Mouse (Mus musculus) forebrain, embryonic 13.5 days (tissue): ENCODE results near the gene Sox15. TPM values are rescaled to one million over a fixed set of nuclear protein-coding genes. Genes with fewer than 3 reads are reported as not detected.
"Not testable (repeated sequence)": the region's sequence is repeated elsewhere in the genome, so short reads cannot be mapped to it uniquely, and the experiment has no call there.

Experiments
- ATAC-seq: fragments of 200-750 bp; cut with Nextera tagmentation; 2 replicates; pipeline ENCODE4 v1.8.0; 2017
- H3K27ac ChIP-seq: fragments of 300-500 bp; sonication (generic); 2 replicates; pipeline ENCODE4 v1.5.1; 2015; ENCODE audit warnings: inconsistent platforms, mild to moderate bottlenecking, moderate library complexity
- H3K27me3 ChIP-seq: fragments of 300-500 bp; sonication (generic); 2 replicates; pipeline ENCODE4 v1.6.1; 2015; ENCODE audit warnings: mild to moderate bottlenecking, inconsistent platforms
- H3K36me3 ChIP-seq: fragments of 300-500 bp; sonication (generic); 2 replicates; pipeline ENCODE4 v1.6.1; 2015; ENCODE audit warnings: mild to moderate bottlenecking, inconsistent platforms; ENCODE audit not compliant: poor library complexity, severe bottlenecking
- H3K4me1 ChIP-seq: fragments of 300-500 bp; sonication (generic); 2 replicates; pipeline ENCODE4 v1.6.1; 2015; ENCODE audit warnings: inconsistent platforms
- H3K4me2 ChIP-seq: fragments of 300-500 bp; sonication (generic); 2 replicates; pipeline ENCODE4 v1.6.1; 2015; ENCODE audit warnings: inconsistent platforms, mild to moderate bottlenecking, moderate library complexity
- H3K4me3 ChIP-seq: fragments of 300-500 bp; sonication (generic); 2 replicates; pipeline ENCODE4 v1.5.1; 2015; ENCODE audit warnings: mild to moderate bottlenecking, inconsistent platforms
- H3K9ac ChIP-seq: fragments of 300-500 bp; sonication (generic); 2 replicates; pipeline ENCODE4 v1.6.1; 2015; ENCODE audit warnings: mild to moderate bottlenecking, inconsistent platforms
- H3K9me3 ChIP-seq: fragments of 300-500 bp; sonication (generic); replicated peaks from 2 replicates; pipeline ENCODE4 v1.6.1; 2016; ENCODE audit warnings: inconsistent platforms
- WGBS: fragments of 180-500 bp; shearing (Covaris S2); methylation state at CpG from one replicate; pipeline ENCODE4 v1.1.7; 2015; 5-methylcytosine and 5-hydroxymethylcytosine counted together
- polyA plus RNA-seq: library from polyadenylated mRNA; unstranded; fragments of >200 nt; fragmentation: Nextera tagmentation; extraction: Ambion mirVana; gene quantifications from 2 replicates; pipeline ENCODE4 v1.2.1, GENCODE M21; 2015

Sox15 gene
- polyA plus RNA-seq, 1 experiment from 2014 or later = not detected

DNA sequence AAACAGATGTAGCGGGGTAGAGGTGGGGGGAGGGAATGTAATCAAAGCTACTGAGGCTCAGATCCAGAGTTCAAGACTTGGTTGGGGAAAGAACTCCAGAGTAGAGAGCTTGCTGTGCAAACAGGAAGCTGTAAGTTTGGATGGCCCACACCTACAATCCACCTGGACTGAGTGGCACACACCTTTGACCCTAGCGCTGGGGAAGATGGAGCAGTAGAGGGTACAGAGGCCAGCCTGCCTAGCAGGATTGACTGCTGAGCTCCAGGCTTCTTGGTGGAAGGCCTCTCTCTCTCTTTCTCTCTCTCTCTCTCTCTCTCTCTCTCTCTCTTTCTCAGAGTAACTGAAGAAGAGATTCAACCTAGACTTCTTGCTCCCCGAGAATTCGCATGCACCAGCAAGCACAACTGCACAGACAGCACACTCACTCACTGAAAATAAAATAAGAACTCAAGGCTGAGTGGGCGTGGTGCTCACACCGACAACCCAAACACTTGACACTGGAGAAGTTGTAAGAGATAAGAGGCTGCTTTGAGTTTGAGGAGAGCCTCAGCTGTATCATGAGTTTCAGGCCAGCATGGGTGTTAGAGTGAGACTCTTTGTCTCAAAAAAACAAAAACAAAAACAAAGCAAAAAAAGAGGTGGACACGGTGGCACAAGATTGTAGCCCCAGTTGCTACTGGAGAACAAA is 34.6 kb upstream of the Sox15 start:
- no peak overlapping the region for H3K4me3 ChIP-seq
- H3K4me1 ChIP-seq = peaks cover 16% of the 10 kb centered on the region
- 86% methylated on average over 7 of the region's 7 CpGs for WGBS
- no peak overlapping the region for H3K4me2 ChIP-seq
- no peak overlapping the region for H3K27ac ChIP-seq
- no peaks in the 10 kb centered on the region for H3K36me3 ChIP-seq
- H3K9me3 ChIP-seq = no peaks in the 10 kb centered on the region
- H3K27me3 ChIP-seq = no peaks in the 10 kb centered on the region
- ATAC-seq = no peak
- no peak overlapping the region for H3K9ac ChIP-seq

DNA sequence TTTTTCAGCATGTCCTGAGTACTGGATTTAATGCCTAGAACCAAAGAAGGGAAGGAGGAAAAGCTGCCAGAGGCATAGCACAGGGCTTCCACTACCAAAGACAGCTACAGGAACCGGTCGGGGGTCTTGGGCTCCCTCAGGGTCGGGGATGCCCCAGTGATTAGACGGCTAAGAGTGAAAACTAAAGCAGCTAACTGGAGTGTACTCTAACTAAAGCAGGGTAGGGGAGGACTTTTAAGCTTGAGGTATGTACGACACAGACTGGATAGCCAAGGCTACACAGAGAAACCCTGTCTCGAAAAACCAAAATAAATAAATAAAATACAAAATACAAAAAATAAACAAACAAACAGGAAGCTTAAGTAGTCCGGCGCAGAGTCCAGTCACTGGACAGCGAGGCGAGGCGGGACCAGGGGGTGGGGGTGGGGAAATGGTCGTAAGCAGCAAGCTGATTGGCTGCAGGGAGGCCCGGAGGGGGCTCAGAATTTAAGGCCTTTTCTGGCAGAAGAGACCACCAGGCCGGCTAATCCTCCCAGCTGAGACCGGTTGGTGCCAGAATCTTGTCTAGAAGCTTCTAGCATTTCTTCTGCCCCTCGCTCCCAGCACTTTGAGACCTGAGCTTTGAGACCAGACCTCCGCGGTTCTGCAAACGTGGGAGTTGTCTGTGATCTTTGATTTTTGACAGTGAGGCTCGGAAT is 33.4 kb upstream of the Sox15 start, which contains the start of gene Sat2:
Gene Sat2, plus strand, starts transcription at position 454 of the 698 bp plus-strand sequence.
- Histone ChIP-seq H3K27me3 (no peaks in the 10 kb centered on the region), H3K36me3 (no peaks in the 10 kb centered on the region), H3K4me1 (peaks cover 16% of the 10 kb centered on the region), H3K27ac (peak within 1 kb of the TSS; percentile 59), H3K9ac (peak within 1 kb of the TSS; percentile 78), H3K4me3 (peak within 1 kb of the TSS; percentile 53), H3K9me3 (no peaks in the 10 kb centered on the region), H3K4me2 (peak within 1 kb of the TSS; percentile 80)
- peak; percentile 80 for ATAC-seq
- 0% methylated on average over 20 of the region's 20 CpGs for WGBS

DNA sequence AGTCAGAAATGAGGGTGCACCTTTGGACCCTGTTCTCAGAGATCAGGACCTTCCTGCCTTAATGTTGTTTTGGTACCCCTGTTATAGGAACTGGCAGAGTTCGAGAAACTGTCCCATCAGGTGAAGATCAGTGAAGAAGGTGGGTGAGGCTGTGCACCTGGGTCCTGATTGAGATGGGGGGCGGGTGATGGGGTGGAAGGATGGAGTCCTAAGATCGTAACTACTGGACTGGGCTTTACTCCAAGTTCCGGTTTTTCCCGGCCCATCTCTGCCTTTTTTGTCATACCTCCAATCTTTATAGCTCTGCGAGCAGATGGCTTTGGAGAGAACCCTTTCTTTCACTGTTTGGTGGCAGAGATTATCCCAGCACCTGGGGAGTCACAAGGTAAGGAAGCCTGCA is 32.7 kb upstream of the Sox15 start:
- Histone ChIP-seq H3K9me3 (no peaks in the 10 kb centered on the region), H3K4me2 (peak overlapping the region; percentile 80), H3K36me3 (no peaks in the 10 kb centered on the region), H3K9ac (peak overlapping the region; percentile 78), H3K27me3 (no peaks in the 10 kb centered on the region), H3K4me1 (peaks cover 16% of the 10 kb centered on the region), H3K4me3 (peak overlapping the region; percentile 53), H3K27ac (peak overlapping the region; percentile 59)
- ATAC-seq = peak; percentile 19; the same call in 1 of the 2 replicates
- 39% methylated on average over 6 of the region's 6 CpGs for WGBS

DNA sequence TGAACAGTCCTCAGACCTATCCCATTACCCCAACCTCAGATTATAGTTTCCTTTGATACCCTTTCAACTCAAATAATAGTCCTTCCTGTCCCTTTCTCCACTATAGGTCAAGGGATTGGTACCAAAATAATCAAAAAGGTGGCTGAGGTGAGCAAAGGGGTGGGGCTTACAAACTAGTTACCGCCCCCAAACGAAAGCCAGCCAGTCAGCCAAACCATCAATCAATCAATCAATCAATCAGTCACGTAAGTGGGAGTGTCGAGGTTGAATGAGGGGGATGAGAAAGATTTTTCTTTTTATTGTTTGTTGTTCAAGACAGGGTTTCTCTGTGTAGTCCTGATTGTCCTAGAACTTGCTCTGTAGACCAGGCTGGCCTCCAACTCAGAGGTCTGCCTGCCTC is 32.1 kb upstream of the Sox15 start:
- WGBS = 70% methylated on average over 4 of the region's 4 CpGs
- no peak for ATAC-seq
- H3K9ac ChIP-seq = peak overlapping the region; percentile 78

DNA sequence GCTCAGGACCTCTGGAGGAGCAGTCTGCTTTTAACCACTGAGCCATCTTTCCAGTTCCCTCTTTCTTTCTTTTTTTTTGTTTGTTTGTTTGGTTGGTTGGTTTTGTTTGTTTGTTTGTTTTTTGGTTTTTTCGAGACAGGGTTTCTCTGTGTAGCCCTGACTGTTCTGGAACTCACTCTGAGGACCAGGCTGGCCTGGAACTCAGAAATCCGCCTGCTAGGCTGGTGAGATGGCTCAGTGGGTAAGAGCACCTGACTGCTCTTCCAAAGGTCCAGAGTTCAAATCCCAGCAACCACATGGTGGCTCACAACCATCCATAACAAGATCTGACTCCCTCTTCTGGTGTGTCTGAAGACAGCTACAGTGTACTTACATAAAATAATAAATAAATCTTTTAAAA is 30.8 kb upstream of the Sox15 start:
- H3K27me3 ChIP-seq, H3K27ac ChIP-seq, ATAC-seq, H3K36me3 ChIP-seq, H3K4me3 ChIP-seq, H3K4me2 ChIP-seq, H3K9me3 ChIP-seq, H3K9ac ChIP-seq: not testable (repeated sequence)
- H3K4me1 ChIP-seq = peaks cover 16% of the 10 kb centered on the region
- 75% methylated on average over 2 of the region's 2 CpGs for WGBS

More for the DNA sequence above, 32.1 kb upstream of the Sox15 start:
- H3K4me1 ChIP-seq = peaks cover 16% of the 10 kb centered on the region
- peak overlapping the region; percentile 80 for H3K4me2 ChIP-seq
- H3K9me3 ChIP-seq = no peaks in the 10 kb centered on the region
- no peaks in the 10 kb centered on the region for H3K36me3 ChIP-seq
- H3K27ac ChIP-seq = no peak overlapping the region
- peak overlapping the region; percentile 53; the same call in 1 of the 2 replicates for H3K4me3 ChIP-seq
- no peaks in the 10 kb centered on the region for H3K27me3 ChIP-seq

DNA sequence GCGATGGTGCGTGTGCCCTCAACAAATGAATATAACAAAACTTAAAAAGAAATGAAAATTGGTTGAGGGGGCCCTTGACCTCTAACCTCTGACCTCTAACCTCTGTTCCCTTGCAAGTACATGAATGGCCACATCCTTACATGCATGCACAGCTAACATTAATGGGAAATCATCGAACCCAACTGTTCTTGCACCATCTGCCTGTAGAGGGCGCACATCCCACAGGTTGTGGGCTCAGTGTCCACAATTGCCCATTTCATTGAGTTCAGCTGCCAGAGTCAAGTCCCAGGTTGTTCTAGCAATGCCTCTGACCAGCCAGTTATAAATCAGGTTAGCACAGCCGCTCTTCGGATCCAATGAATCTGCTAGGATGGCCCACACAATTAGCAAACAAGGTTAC is 26.8 kb upstream of the Sox15 start:
- Histone ChIP-seq H3K27ac (no peak overlapping the region), H3K4me2 (no peak overlapping the region), H3K27me3 (no peaks in the 10 kb centered on the region), H3K36me3 (no peaks in the 10 kb centered on the region), H3K4me1 (peaks cover under 1% of the 10 kb centered on the region; the same call in 1 of the 2 replicates), H3K4me3 (no peak overlapping the region), H3K9me3 (no peaks in the 10 kb centered on the region), H3K9ac (no peak overlapping the region)
- WGBS = 38% methylated on average over 6 of the region's 6 CpGs
- no peak for ATAC-seq

DNA sequence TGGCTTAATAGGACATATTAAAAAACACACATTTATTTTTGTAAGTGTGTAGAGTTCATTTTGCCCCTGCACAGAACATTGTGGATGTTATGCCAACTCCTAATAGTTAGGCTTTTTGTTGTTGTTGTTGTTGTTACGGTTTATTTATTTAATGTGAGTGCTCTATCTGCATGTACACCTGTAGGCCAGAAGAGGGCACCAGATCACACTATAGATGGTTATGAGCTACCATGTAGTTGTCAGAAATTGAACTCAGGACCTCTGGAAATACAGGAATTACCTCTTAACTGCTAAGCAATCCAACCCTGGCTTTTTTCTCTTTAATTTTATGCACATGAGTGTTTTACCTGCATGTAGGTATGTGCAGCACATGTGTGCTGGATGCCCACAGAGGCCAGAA is 25.3 kb upstream of the Sox15 start:
- Histone ChIP-seq H3K27me3 (no peaks in the 10 kb centered on the region), H3K36me3 (no peaks in the 10 kb centered on the region), H3K9me3 (no peaks in the 10 kb centered on the region), H3K27ac (no peak overlapping the region), H3K4me2 (no peak overlapping the region), H3K4me1 (peaks cover 12% of the 10 kb centered on the region), H3K9ac (no peak overlapping the region), H3K4me3 (no peak overlapping the region)
- no peak for ATAC-seq
- whole genome bisulfite sequencing = 55% methylated on average over 1 of the region's 1 CpGs

DNA sequence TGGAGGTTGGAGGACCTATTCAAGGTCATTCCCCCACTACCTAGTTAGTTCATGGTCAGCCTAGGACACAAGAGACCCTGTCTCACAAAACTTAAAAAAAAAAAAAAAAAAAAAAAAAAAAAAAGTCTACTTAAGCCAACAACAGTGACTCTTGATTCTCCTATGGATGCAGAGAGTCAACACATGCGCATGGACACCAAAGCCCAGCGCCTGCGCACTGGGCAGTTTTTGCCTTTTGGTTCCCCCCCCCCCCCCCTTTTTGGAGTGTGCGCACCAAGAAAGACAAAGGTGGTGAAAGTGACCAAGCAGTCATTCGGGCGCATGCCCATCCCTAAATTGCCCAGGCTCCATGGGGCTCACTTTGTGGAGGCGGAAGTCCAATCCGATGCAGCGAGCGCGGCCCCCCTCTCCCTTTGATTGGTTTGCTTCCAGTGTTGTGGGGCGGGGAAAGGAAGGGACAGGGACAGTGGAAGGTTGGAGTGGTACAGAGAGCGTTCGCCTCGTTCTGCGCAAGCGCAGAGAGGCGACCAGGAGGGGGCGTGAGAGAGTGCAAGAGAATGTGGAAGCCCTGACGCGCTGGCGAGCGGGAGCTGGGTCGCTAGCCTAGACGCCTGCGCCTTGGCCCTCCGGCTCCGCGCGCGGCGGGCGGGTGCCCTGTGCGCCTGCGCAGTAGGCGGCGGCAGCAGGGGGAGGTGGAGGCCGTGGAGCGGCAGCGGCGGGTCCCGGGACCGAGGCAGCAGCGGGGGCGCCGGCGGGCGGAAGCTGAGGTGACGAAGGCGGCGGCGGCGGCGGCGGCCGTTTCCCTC is 22.6 kb upstream of the Sox15 start, which contains the start of gene Fxr2:
Gene Fxr2, plus strand, starts transcription at position 707 of the 806 bp plus-strand sequence.
- H3K9me3 ChIP-seq = no peaks in the 10 kb centered on the region
- peak within 1 kb of the TSS; percentile 71 for H3K4me2 ChIP-seq
- peak within 1 kb of the TSS; percentile 94 for H3K27ac ChIP-seq
- peaks cover 33% of the 10 kb centered on the region for H3K4me1 ChIP-seq
- 0 out of 2 replicates have a peak, but pooled peaks cover 3% of the 10 kb centered on the region for H3K36me3 ChIP-seq
- H3K9ac ChIP-seq = peak within 1 kb of the TSS; percentile 98
- ATAC-seq = peak; percentile 98
- peak within 1 kb of the TSS; percentile 79 for H3K4me3 ChIP-seq
- H3K27me3 ChIP-seq = no peaks in the 10 kb centered on the region
- WGBS = under 1% methylated on average over 43 of the region's 56 CpGs

DNA sequence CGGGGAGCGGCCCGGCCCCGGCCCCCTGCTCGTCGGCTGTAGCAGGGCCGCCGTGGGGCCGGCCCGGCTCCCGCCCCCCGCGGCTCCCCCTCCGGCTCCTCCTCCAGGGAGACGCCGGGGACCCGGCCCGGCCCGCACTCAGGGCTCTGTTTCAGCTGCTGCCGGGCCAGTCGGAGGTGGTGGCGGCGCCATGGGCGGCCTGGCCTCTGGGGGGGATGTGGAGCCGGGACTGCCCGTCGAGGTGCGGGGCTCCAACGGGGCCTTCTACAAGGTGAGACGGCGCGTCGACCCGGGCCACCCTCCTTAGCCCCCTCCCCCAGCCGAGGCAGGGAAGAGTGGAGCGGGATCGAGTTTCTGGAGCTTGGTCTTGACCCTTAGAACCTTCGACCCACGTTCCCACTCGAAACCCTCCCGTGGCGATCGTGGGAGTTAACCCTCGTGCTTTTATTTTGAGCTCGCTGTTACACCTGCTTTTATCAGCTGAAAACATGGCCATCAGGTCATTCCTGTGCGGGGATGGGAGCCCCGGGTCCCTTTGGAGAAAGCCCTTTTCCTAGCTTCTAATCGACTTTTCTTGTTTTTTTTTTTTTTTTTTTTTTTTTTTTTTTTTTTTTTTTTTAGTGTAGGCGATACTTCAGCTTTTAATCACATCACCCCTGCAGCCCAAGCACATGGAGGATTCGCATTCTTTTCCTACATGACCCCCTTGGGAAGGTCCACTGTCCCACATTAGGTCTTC is 21.8 kb upstream of the Sox15 start:
- peak overlapping the region; percentile 79 for H3K4me3 ChIP-seq
- under 1% methylated on average over 27 of the region's 50 CpGs for WGBS
- H3K27me3 ChIP-seq = no peaks in the 10 kb centered on the region
- H3K9ac ChIP-seq = peak overlapping the region; percentile 98
- ATAC-seq = peak; percentile 64
- peak overlapping the region; percentile 71 for H3K4me2 ChIP-seq
- H3K9me3 ChIP-seq = no peaks in the 10 kb centered on the region
- peak overlapping the region; percentile 94 for H3K27ac ChIP-seq
- H3K4me1 ChIP-seq = peaks cover 33% of the 10 kb centered on the region
- H3K36me3 ChIP-seq = 0 out of 2 replicates have a peak, but pooled peaks cover 8% of the 10 kb centered on the region

DNA sequence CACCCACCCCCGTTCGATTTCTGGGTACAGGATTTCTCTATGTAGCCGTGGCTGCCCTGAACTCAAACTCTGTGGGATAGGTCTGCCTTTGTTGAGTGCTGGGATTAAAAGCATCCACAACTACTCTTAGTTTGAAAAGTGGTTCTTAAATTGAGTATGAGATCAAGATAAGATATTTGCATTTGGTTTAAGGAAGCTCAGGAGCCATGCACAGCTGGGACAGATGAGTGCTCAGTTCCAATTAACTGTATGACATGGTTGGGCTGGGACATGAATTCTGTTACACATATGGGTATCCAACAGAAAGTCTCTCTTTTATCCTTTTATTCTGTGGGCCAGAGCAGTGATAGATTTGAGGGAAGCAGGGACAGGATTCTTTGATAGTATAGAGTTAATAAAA is 19.6 kb upstream of the Sox15 start:
- Histone ChIP-seq H3K9ac (0 out of 2 replicates have a peak overlapping the region, but pooled peaks have one; percentile 98), H3K4me3 (peak overlapping the region; percentile 79; the same call in 1 of the 2 replicates)

DNA sequence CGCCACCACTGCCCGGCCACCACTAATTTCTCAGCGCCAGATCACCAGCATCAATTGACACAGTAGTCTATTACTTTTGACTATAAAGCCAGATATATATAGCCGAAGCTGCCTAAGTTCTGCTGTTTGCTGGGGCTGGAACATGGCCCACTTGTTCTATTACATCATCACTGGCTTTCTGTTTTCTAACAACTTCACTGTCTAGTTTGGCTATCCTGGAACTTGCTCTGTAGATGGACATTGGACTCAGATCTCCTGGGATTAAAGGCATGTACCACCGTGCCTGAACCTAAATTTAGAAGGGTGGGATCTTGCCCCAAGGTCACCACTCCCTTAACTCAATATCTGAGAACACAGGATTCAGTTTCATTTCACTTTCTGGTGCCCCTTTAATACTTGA is 9.3 kb upstream of the Sox15 start:
- Histone ChIP-seq H3K36me3 (peaks cover 100% of the 10 kb centered on the region), H3K4me3 (no peak overlapping the region), H3K9me3 (no peaks in the 10 kb centered on the region), H3K4me1 (no peaks in the 10 kb centered on the region), H3K9ac (no peak overlapping the region), H3K27ac (no peak overlapping the region), H3K27me3 (no peaks in the 10 kb centered on the region), H3K4me2 (no peak overlapping the region)
- ATAC-seq = no peak
- WGBS = 96% methylated on average over 5 of the region's 5 CpGs

More for the DNA sequence above, 19.6 kb upstream of the Sox15 start:
- peaks cover 26% of the 10 kb centered on the region for H3K36me3 ChIP-seq
- H3K9me3 ChIP-seq = no peaks in the 10 kb centered on the region
- peaks cover 33% of the 10 kb centered on the region for H3K4me1 ChIP-seq
- peak overlapping the region; percentile 71 for H3K4me2 ChIP-seq
- no peaks in the 10 kb centered on the region for H3K27me3 ChIP-seq
- no peak overlapping the region for H3K27ac ChIP-seq
- 86% methylated on average over 3 of the region's 3 CpGs for WGBS
- no peak for ATAC-seq
